Mouse (Mus musculus) induced T-regulatory cell, adult 2 months (primary cell): ENCODE data around the gene Zfp667.
"Not testable (repeated sequence)": the region's sequence is repeated elsewhere in the genome, so short reads cannot be mapped to it uniquely, and the experiment has no call there.

Experiments used
- DNase-seq: peaks from one replicate; pipeline ENCODE4 v3.0.0-alpha.2; 2012; ENCODE audit warnings: low read depth

Gene Zfp667

GRCm38 (mm10) chr7:6285842-6286705 is at the start of gene Zfp667:
TSS of gene Zfp667 (plus strand) at chr7:6286579.
- DNase-seq: peak; percentile 98

- no peak for DNase-seq
These were observed 46.6 kb upstream of the Zfp667 start for GRCm38 (mm10) chr7:6239787-6240186.

GRCm38 (mm10) chr7:6240841-6241425 is 45.4 kb upstream of the Zfp667 start:
- peak; percentile 73 for DNase-seq

GRCm38 (mm10) chr7:6244361-6245292 is 41.8 kb upstream of the Zfp667 start:
- DNase-seq: no peak

- DNase-seq: no peak
These were observed 34.0 kb upstream of the Zfp667 start, which contains the start of gene Epp13 for GRCm38 (mm10) chr7:6252410-6252809. TSS of gene Epp13 (plus strand) at chr7:6252710.

GRCm38 (mm10) chr7:6254451-6254850 is 31.9 kb upstream of the Zfp667 start:
- no peak for DNase-seq

- DNase-seq: no peak
These were observed 29.0 kb upstream of the Zfp667 start for GRCm38 (mm10) chr7:6257386-6257785.

- DNase-seq: no peak
These were observed 27.9 kb upstream of the Zfp667 start for GRCm38 (mm10) chr7:6258232-6259220.

- not testable (repeated sequence) for DNase-seq
These were observed 26.4 kb upstream of the Zfp667 start for GRCm38 (mm10) chr7:6260004-6260403.

- no peak for DNase-seq
These were observed 24.3 kb upstream of the Zfp667 start for GRCm38 (mm10) chr7:6262120-6262519.

GRCm38 (mm10) chr7:6262984-6263383 is 23.4 kb upstream of the Zfp667 start:
- no peak for DNase-seq

- DNase-seq: peak; percentile 72
These were observed 20.7 kb upstream of the Zfp667 start for GRCm38 (mm10) chr7:6265695-6266094.

GRCm38 (mm10) chr7:6277906-6278305 is 8.5 kb upstream of the Zfp667 start:
- DNase-seq: no peak

GRCm38 (mm10) chr7:6282749-6283148 is 3.6 kb upstream of the Zfp667 start:
- DNase-seq: peak; percentile 95

- DNase-seq: peak; percentile 94
These were observed 2.8 kb upstream of the Zfp667 start for GRCm38 (mm10) chr7:6283451-6284075.

- DNase-seq: no peak
These were observed 1.9 kb upstream of the Zfp667 start for GRCm38 (mm10) chr7:6284442-6285012.

GRCm38 (mm10) chr7:6285366-6285765 is 1.0 kb upstream of the Zfp667 start:
- DNase-seq: peak; percentile 60

- peak; percentile 37 for DNase-seq
These were observed 647 bp downstream of the Zfp667 start for GRCm38 (mm10) chr7:6286921-6287531.

- DNase-seq: not testable (repeated sequence)
These were observed 4.7 kb downstream of the Zfp667 start for GRCm38 (mm10) chr7:6291121-6291520.

GRCm38 (mm10) chr7:6300796-6301195 is 14.4 kb downstream of the Zfp667 start:
- not testable (repeated sequence) for DNase-seq
